Mouse (Mus musculus) sigmoid colon, adult 10 weeks (tissue): ENCODE measurements around the gene Vps26a. TPM values are rescaled to one million over a fixed set of nuclear protein-coding genes. Genes with fewer than 3 reads are reported as not detected.

ENCODE experiments used
- polyA plus RNA-seq: library from polyadenylated mRNA; stranded (reverse); fragments of 350-450 nt; fragmentation: Illumina TruSeq; extraction: RNeasy Lipid Tissue Mini Kit (QIAGEN cat#74804); gene quantifications from one replicate; pipeline ENCODE4 v1.2.3, GENCODE M21; 2014; ENCODE audit warnings: low read depth, low replicate concordance

Gene Vps26a
- 167 TPM for polyA plus RNA-seq

DNA sequence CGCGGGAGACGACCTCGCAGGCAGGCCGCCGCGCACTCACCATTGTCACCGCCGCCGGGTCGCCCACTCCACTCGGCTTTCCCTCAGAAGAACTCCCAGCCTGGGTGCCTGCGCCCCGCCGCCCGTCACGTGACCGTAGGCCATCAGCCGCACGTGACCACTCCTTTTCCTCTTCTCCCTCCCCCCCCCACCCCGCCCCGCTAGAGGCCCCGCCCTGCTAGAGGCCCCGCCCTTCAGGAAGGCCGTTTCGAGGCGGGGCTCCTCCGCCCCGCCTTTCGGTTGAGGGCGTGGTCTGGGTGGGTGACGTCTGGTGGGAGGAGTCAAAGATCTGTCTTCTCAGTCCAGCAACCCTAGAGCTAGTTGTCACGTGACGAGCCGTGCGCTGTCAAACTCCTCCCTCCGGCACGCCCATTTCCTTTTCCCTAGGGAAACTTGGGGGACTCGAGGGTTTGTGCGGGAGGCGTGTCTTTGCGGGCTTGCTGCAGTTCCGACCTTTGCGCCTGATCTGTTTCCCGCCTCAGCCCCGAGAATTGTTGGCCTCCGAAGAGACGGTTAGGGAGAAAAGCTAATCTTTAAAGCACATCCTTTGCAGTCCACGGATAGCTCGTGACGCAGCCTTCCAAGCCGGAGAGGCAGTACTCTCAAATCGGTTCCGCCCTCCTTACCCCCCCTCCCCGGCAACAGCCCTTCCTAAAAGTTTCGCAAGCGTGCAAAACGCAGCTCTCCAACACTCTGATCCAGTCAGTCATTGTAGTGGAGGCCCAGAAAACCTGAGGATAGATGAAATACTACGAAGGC, at the start of gene Vps26a:
TSS of gene Vps26a (minus strand) at position 188 of the 798 bp plus-strand sequence.

DNA sequence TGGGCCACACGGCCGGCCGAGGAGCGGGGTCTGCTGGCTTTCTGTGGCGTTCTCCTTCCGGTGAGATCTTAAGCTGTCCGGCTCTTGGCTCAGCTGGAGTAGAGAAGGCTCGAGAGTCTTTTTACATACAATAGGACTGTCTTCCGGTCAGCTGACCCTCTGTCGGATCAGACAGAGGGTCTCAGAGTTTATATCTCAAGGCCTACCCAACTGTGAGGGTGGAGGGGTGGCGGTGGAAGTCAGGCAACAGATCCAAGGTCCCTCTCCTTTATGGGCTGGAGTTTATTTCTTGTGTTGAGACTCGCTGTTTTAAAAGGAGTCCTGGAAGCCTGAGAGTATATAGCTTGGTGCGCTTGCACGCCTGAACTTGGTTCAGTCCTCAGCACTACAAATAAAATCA, 40.7 kb upstream of the Vps26a start, which contains the start of gene Srgn:
TSS of gene Srgn (minus strand) at position 101 of the 400 bp plus-strand sequence.

DNA sequence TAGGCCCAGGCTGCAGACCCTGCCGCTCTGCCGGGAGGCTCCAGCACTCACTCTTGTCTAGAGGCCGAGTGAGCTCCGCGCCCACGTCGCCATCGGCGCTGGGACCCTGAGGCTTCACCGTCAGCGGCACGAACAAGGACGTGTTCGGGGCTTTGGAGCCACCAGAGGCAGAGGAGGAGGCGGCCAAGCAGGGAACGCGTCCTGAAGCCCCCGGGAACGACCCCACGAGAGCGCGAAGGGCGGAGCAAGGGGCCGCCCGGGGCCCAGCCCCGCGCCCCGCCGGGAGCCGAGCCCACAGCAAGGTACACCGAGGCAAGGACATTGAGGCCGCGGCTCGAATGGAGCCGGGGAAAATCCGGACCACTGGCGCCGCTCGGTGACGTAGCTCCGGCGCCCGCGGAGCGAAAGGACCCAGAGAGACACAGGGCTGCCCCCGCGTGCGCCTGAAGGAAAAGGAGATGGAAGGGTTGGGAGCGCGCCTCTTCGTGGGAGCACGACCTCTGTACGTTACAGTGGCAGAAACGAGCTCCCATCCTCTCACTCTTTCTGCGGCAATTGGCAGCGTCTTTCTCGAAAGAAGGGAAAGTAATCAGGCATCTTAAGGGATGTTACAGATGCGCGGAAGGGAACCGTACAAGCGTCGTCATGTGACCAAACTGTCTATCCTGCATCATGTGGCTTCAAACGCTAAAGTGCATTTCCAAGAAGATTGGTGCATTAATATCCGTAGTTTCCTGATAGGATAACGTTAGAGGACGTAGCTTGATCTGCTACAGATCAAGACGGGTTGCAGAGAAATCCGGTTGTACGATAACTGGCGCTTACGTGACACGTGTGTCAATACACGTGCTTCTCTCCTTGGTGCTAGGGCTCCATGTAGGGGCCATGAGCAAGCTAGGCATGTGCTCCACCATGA, 37.0 kb downstream of the Vps26a start, which contains the start of the genes 4930507D05Rik and Supv3l1:
TSS of gene 4930507D05Rik (plus strand) at position 126 of the 916 bp plus-strand sequence.
TSS of gene Supv3l1 (minus strand) at position 375 of the 916 bp plus-strand sequence.

DNA sequence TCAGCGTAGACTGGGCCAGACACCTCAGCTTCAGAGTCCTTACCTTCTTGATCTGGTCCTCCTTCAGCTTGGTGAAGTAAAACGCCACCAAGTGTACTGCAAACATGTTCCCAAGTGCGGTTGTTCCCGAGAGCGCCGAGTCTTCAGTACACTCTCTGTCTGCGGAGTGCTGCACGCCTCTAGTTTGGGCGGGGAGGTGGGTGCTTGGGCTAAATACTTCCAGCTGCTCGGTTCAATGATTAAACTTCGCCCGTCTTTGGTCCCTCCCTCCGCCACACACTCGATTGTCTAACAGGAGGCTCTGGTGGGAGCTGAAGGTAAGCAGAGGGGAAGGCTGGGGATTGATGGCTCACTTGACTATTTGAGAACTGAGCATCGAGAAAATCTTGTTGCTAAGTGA, 64.3 kb downstream of the Vps26a start, which contains the start of gene Hkdc1:
TSS of gene Hkdc1 (minus strand) at position 237 of the 400 bp plus-strand sequence.

Other genes with a start within 250 kb of the Vps26a start
- 1.0 TPM for gene Tacr2, start 234.4 kb downstream of the Vps26a start, polyA plus RNA-seq
- 13.4 TPM for gene Hk1, start 106.9 kb downstream of the Vps26a start, polyA plus RNA-seq
- 0.22 TPM for gene Hkdc1, start 64.3 kb downstream of the Vps26a start, polyA plus RNA-seq
- gene 4930507D05Rik, start 37.3 kb downstream of the Vps26a start, polyA plus RNA-seq = not detected
- 18.1 TPM for gene Supv3l1, start 37.1 kb downstream of the Vps26a start, polyA plus RNA-seq
- gene Srgn, start 40.6 kb upstream of the Vps26a start, polyA plus RNA-seq = 135 TPM
- gene Kif1bp, start 91.7 kb upstream of the Vps26a start, polyA plus RNA-seq = 24.9 TPM
- 59.6 TPM for gene Ddx21, start 115.5 kb upstream of the Vps26a start, polyA plus RNA-seq
- 230 TPM for gene Ddx50, start 164.4 kb upstream of the Vps26a start, polyA plus RNA-seq
- 0.95 TPM for gene Stox1, start 239.3 kb upstream of the Vps26a start, polyA plus RNA-seq